7 mouse cellular contexts compared by ENCODE assay signal in genomic region chr12:113140616-113141411, GRCm38 (mm10). TPM values are rescaled to one million over a fixed set of nuclear protein-coding genes. Genes with fewer than 3 reads are reported as not detected.
DNase-seq lines count a peak whose midpoint lies in the region; ATAC-seq and TF ChIP-seq lines count a peak whose summit lies in the region.

No protein-coding gene starts in this region.

- peak overlapping the region; percentile 70 for H3K9ac ChIP-seq in MEL (ENCODE audit: control insufficient read depth, low read depth, low read length, poor library complexity, severe bottlenecking)
- H3K9ac ChIP-seq in liver, embryonic 13.5 days = peak overlapping the region; percentile 72

- H3K4me2 ChIP-seq in liver, embryonic 13.5 days = peak overlapping the region; percentile 96

- H3K9me3 ChIP-seq in MEL (replicated peaks; ENCODE audit: insufficient read depth, low read length) = no peaks in the 10 kb centered on the region
- no peaks in the 10 kb centered on the region for H3K9me3 ChIP-seq in liver, embryonic 13.5 days (replicated peaks)

- H3K36me3 ChIP-seq in MEL (ENCODE audit: control insufficient read depth in 1 of 2, insufficient read depth in 2 of 2, low read length in 2 of 2) = peaks cover 0 to 12% of the 10 kb centered on the region in 2 experiments; a peak in 3 of 4 replicates
- peaks cover 34% of the 10 kb centered on the region for H3K36me3 ChIP-seq in liver, embryonic 13.5 days

- DNase-seq in MEL (ENCODE audit: low read depth, low spot score) = no peak
- DNase-seq in adrenal gland, postnatal 25 days = peak; percentile 37
- peak; percentile 52 for DNase-seq in gastrocnemius, postnatal 25 days
- DNase-seq in liver, embryonic 13.5 days = peak; percentile 48
- peak; percentile 43 for DNase-seq in naive thymus-derived CD4-positive, alpha-beta T cell, adult 2 months (ENCODE audit: low read depth)
- DNase-seq in cerebellum, adult 9-10 months = no peak

- 3% methylated on average over 49 of the region's 49 CpGs for WGBS in liver, embryonic 13.5 days (ENCODE audit: insufficient replicate concordance)

- no peak for TF ChIP-seq POLR2A in MEL (IDR thresholded peaks at IDR 0.05; ENCODE audit: control insufficient read depth in 1 of 2, insufficient read depth in 1 of 2, low read depth in 1 of 2, low read length in 2 of 2, poor library complexity in 1 of 2)

- H3K27ac ChIP-seq in MEL (ENCODE audit: control insufficient read depth, low read depth, low read length) = peak overlapping the region; percentile 29
- peak overlapping the region; percentile 61 for H3K27ac ChIP-seq in liver, embryonic 13.5 days

- peak overlapping the region; percentile 70 for H3K4me3 ChIP-seq in MEL (ENCODE audit: control insufficient read depth in 1 of 2, insufficient read depth in 1 of 2, low read depth in 2 of 2, low read length in 2 of 2)
- H3K4me3 ChIP-seq in liver, embryonic 13.5 days (replicated peaks) = peak overlapping the region; percentile 66

- TF ChIP-seq CTCF in MEL (IDR thresholded peaks at IDR 0.05 in 2 of 3, conservative IDR thresholded peaks at IDR 0.05 in 1 of 3; ENCODE audit: control insufficient read depth in 1 of 3, insufficient read depth in 1 of 3, low read depth in 2 of 3, low read length in 3 of 3, poor library complexity in 1 of 3, severe bottlenecking in 1 of 3) = no peak

- no peaks in the 10 kb centered on the region for H3K27me3 ChIP-seq in MEL (ENCODE audit: control insufficient read depth in 1 of 2, insufficient read depth in 2 of 2, low read length in 2 of 2)
- H3K27me3 ChIP-seq in liver, embryonic 13.5 days = peaks cover 41% of the 10 kb centered on the region

- peaks cover 2% of the 10 kb centered on the region; the same call in 1 of the 2 replicates for H3K79me2 ChIP-seq in MEL (ENCODE audit: control insufficient read depth, insufficient read depth, low read length, poor library complexity)

- peaks cover 0 to 21% of the 10 kb centered on the region in 2 experiments; a peak in 3 of 4 replicates for H3K4me1 ChIP-seq in MEL (ENCODE audit: control insufficient read depth in 1 of 2, insufficient read depth in 2 of 2, low read length in 2 of 2)
- H3K4me1 ChIP-seq in liver, embryonic 13.5 days (replicated peaks) = peaks cover 63% of the 10 kb centered on the region

- ATAC-seq in inflammation-experienced regulatory T-cells, adult 6 months = peak; percentile 25
- ATAC-seq in liver, embryonic 13.5 days (ENCODE audit: low read depth) = peak; percentile 70

- TF ChIP-seq EP300 in MEL (IDR thresholded peaks at IDR 0.05; ENCODE audit: low read depth in 1 of 2, low read length in 2 of 2) = peak in 1 of 2 experiments; percentile 31; a peak in 1 of 4 replicates

- no peak for TF ChIP-seq RAD21 in MEL (IDR thresholded peaks at IDR 0.05; ENCODE audit: low read depth, low read length)

TF ChIP-seq in MEL, 35 proteins besides CTCF, POLR2A, EP300 and RAD21:
- TF ChIP-seq MAX (IDR thresholded peaks at IDR 0.05; ENCODE audit: low read length) (peak; percentile 92), MYC (IDR thresholded peaks at IDR 0.05; ENCODE audit: low read depth, low read length) (peak; percentile 91; the same call in 1 of the 2 replicates), TBP (IDR thresholded peaks at IDR 0.05; ENCODE audit: low read depth, low read length) (peak; percentile 58; the same call in 1 of the 2 replicates), GATA1 (IDR thresholded peaks at IDR 0.05; ENCODE audit: low read depth, low read length) (peak; percentile 49; the same call in 1 of the 2 replicates), USF2 (IDR thresholded peaks at IDR 0.05; ENCODE audit: borderline replicate concordance in 1 of 2, insufficient read depth in 1 of 2, low read depth in 1 of 2, low read length in 2 of 2) (no peak), MYB (IDR thresholded peaks at IDR 0.05; ENCODE audit: low read depth, low read length) (peak; percentile 23; the same call in 1 of the 2 replicates), RCOR1 (IDR thresholded peaks at IDR 0.05; ENCODE audit: low read depth, low read length) (peak; percentile 34; the same call in 1 of the 2 replicates), TAL1 (IDR thresholded peaks at IDR 0.05; ENCODE audit: low read length) (peak; percentile 55), ETS1 (IDR thresholded peaks at IDR 0.05; ENCODE audit: low read depth, low read length) (0 out of 2 replicates have a peak, but pooled peaks have one; percentile 10), SIN3A (IDR thresholded peaks at IDR 0.05; ENCODE audit: low read length) (no peak), HCFC1 (IDR thresholded peaks at IDR 0.05; ENCODE audit: low read depth, low read length) (no peak), POLR2AphosphoS5 (IDR thresholded peaks at IDR 0.05; ENCODE audit: borderline replicate concordance, low read depth, low read length) (peak; percentile 82; the same call in 1 of the 2 replicates), NRF1 (IDR thresholded peaks at IDR 0.05; ENCODE audit: insufficient read depth, low read depth, low read length, poor library complexity, severe bottlenecking) (peak; percentile 22; the same call in 1 of the 2 replicates)

RNA-seq across cellular contexts. Expression of gene Crip2, which starts 0.8 kb away (rescaled TPM):
- total RNA-seq in MEL (2012; rRNA removed) = 65.2 and 67.8 TPM in 2 replicates
- 100 to 1,000 TPM in 1 of 2 experiments, not detected in 1; 261 TPM for polyA plus RNA-seq in MEL (2012; ENCODE audit: insufficient read depth in 1 of 2, insufficient read length in 2 of 2, low read depth in 1 of 2, low replicate concordance in 2 of 2, missing spikeins in 1 of 2)
- 65.9 and 69.0 TPM in 2 replicates for total RNA-seq in adrenal gland, postnatal 25 days (2021)
- 10 to 100 TPM; 39.5 to 52.5 TPM for total RNA-seq in gastrocnemius, postnatal 25 days (2021)
- 10 to 100 TPM in 1 of 3 experiments, 1 to 10 TPM in 2; 4.9 to 10.4 (median 6.0) TPM for polyA plus RNA-seq in inflammation-experienced regulatory T-cells, adult 6 months (2017; shearing (Covaris generic))
- polyA plus RNA-seq in liver, embryonic 13.5 days (2015; fragmentation: Nextera tagmentation; extraction: Ambion mirVana) = 47.9 and 50.4 TPM in 2 replicates

RNA-seq across cellular contexts. Expression of gene Crip1, which starts 5.3 kb away (rescaled TPM):
- total RNA-seq in MEL (2012; rRNA removed) = 419 and 438 TPM in 2 replicates
- polyA plus RNA-seq in MEL (2012; ENCODE audit: insufficient read depth in 1 of 2, insufficient read length in 2 of 2, low read depth in 1 of 2, low replicate concordance in 2 of 2, missing spikeins in 1 of 2) = 100 to 1,000 TPM in 1 of 2 experiments, not detected in 1; 282 TPM
- 28.9 and 30.2 TPM in 2 replicates for total RNA-seq in adrenal gland, postnatal 25 days (2021)
- total RNA-seq in gastrocnemius, postnatal 25 days (2021) = 100 to 1,000 TPM in 1 of 2 experiments, 10 to 100 TPM in 1; 90.0 to 150 TPM
- polyA plus RNA-seq in inflammation-experienced regulatory T-cells, adult 6 months (2017; shearing (Covaris generic)) = 1,000 to 10,000 TPM in 1 of 3 experiments, 100 to 1,000 TPM in 2; 839 to 2,286 (median 900) TPM
- polyA plus RNA-seq in liver, embryonic 13.5 days (2015; fragmentation: Nextera tagmentation; extraction: Ambion mirVana) = 84.5 and 94.1 TPM in 2 replicates

RNA-seq across cellular contexts. Expression of gene Tedc1, which starts 15.4 kb away (rescaled TPM):
- 40.6 and 50.7 TPM in 2 replicates for total RNA-seq in MEL (2012; rRNA removed)
- 10 to 100 TPM in 1 of 2 experiments, not detected in 1; 74.7 TPM for polyA plus RNA-seq in MEL (2012; ENCODE audit: insufficient read depth in 1 of 2, insufficient read length in 2 of 2, low read depth in 1 of 2, low replicate concordance in 2 of 2, missing spikeins in 1 of 2)
- 1.4 and 2.5 TPM in 2 replicates for total RNA-seq in adrenal gland, postnatal 25 days (2021)
- total RNA-seq in gastrocnemius, postnatal 25 days (2021) = under 1 TPM; 0.46 to 0.54 TPM
- polyA plus RNA-seq in inflammation-experienced regulatory T-cells, adult 6 months (2017; shearing (Covaris generic)) = 10 to 100 TPM in 1 of 3 experiments, 1 to 10 TPM in 1, under 1 TPM in 1; 0.90 to 12.3 (median 3.1) TPM
- polyA plus RNA-seq in liver, embryonic 13.5 days (2015; fragmentation: Nextera tagmentation; extraction: Ambion mirVana) = 12.0 and 12.9 TPM in 2 replicates

RNA-seq across cellular contexts. Expression of gene Mta1, which starts 42.7 kb away (rescaled TPM):
- 99.5 and 102 TPM in 2 replicates for total RNA-seq in MEL (2012; rRNA removed)
- polyA plus RNA-seq in MEL (2012; ENCODE audit: insufficient read depth in 1 of 2, insufficient read length in 2 of 2, low read depth in 1 of 2, low replicate concordance in 2 of 2, missing spikeins in 1 of 2) = 100 to 1,000 TPM in 1 of 2 experiments, 10 to 100 TPM in 1; 69.0 to 410 TPM
- 104 and 109 TPM in 2 replicates for total RNA-seq in adrenal gland, postnatal 25 days (2021)
- 10 to 100 TPM; 29.3 to 34.4 TPM for total RNA-seq in gastrocnemius, postnatal 25 days (2021)
- 10 to 100 TPM; 12.1 to 15.0 (median 13.8) TPM for polyA plus RNA-seq in inflammation-experienced regulatory T-cells, adult 6 months (2017; shearing (Covaris generic))
- 4.8 and 6.1 TPM in 2 replicates for polyA plus RNA-seq in liver, embryonic 13.5 days (2015; fragmentation: Nextera tagmentation; extraction: Ambion mirVana)

RNA-seq across cellular contexts. Expression of gene Tmem121, which starts 44.9 kb away (rescaled TPM):
- total RNA-seq in MEL (2012; rRNA removed) = 14.4 and 17.0 TPM in 2 replicates
- 10 to 100 TPM in 1 of 2 experiments, not detected in 1; 35.2 TPM for polyA plus RNA-seq in MEL (2012; ENCODE audit: insufficient read depth in 1 of 2, insufficient read length in 2 of 2, low read depth in 1 of 2, low replicate concordance in 2 of 2, missing spikeins in 1 of 2)
- total RNA-seq in adrenal gland, postnatal 25 days (2021) = 4.1 and 4.3 TPM in 2 replicates
- under 1 TPM; 0.33 to 0.46 TPM for total RNA-seq in gastrocnemius, postnatal 25 days (2021)
- under 1 TPM in 1 of 3 experiments, not detected in 2; 0.23 TPM for polyA plus RNA-seq in inflammation-experienced regulatory T-cells, adult 6 months (2017; shearing (Covaris generic))
- polyA plus RNA-seq in liver, embryonic 13.5 days (2015; fragmentation: Nextera tagmentation; extraction: Ambion mirVana) = 0.46 and 0.52 TPM in 2 replicates

Comparison
In these comparisons a context has a peak if more than half of its experiments do, and no peak if none do; other contexts are left out.
1. DNase-seq: peak in adrenal gland, postnatal 25 days (single experiment), gastrocnemius, postnatal 25 days (single experiment), liver, embryonic 13.5 days (single experiment) and naive thymus-derived CD4-positive, alpha-beta T cell, adult 2 months (single experiment); none in MEL (single experiment) and cerebellum, adult 9-10 months (single experiment).
2. RNA of gene Tedc1, which starts 15.4 kb away (total RNA-seq): 40.6 to 50.7 TPM in MEL; 1.4 to 2.5 TPM in adrenal gland, postnatal 25 days and 0.46 to 0.54 TPM in gastrocnemius, postnatal 25 days; every median in the first group is over 10 times any median in the second.